Mouse (Mus musculus) MEL (cell line): ENCODE measurements around the gene Atp8a2. TPM values are rescaled to one million over a fixed set of nuclear protein-coding genes. Genes with fewer than 3 reads are reported as not detected.
A peak's percentile ranks its signal among the peaks of the same experiment; 100 is the strongest.

Experiments
- DNase-seq: peaks from one replicate; pipeline ENCODE4 v3.0.0; 2011; ENCODE audit warnings: low read depth, low spot score
- H3K27ac ChIP-seq: 2 replicates; pipeline ENCODE4 v1.5.1; 2012; ENCODE audit warnings: low read depth, mild to moderate bottlenecking, control low read depth, low read length, moderate library complexity; ENCODE audit not compliant: control insufficient read depth
- H3K27me3 ChIP-seq, 2 experiments: fragments of 150-350 bp in 1 of 2; sonication (generic) in 1 of 2; 2 replicates each; pipeline ENCODE4 v1.6.1; 2012; ENCODE audit warnings: low read length in 2 of 2, mild to moderate bottlenecking in 2 of 2, improper control_type of control experiment in 1 of 2, moderate library complexity in 1 of 2; ENCODE audit not compliant: insufficient read depth in 2 of 2, control insufficient read depth in 1 of 2
- H3K36me3 ChIP-seq, 2 experiments: 2 replicates each; pipeline ENCODE4 v1.6.1; 2012 to 2014; ENCODE audit warnings: low read length in 2 of 2, improper control_type of control experiment in 1 of 2, inconsistent platforms in 1 of 2, mild to moderate bottlenecking in 1 of 2; ENCODE audit not compliant: insufficient read depth in 2 of 2, control insufficient read depth in 1 of 2
- H3K4me1 ChIP-seq, 2 experiments: fragments of 150-350 bp in 1 of 2; sonication (generic) in 1 of 2; 2 replicates each; pipeline ENCODE4 v1.6.1; 2012; ENCODE audit warnings: low read length in 2 of 2, improper control_type of control experiment in 1 of 2, mild to moderate bottlenecking in 1 of 2; ENCODE audit not compliant: insufficient read depth in 2 of 2, control insufficient read depth in 1 of 2
- H3K4me3 ChIP-seq, 2 experiments: fragments of 150-350 bp in 1 of 2; sonication (generic) in 1 of 2; 2 replicates each; pipeline ENCODE4 v1.5.1; 2012; ENCODE audit warnings: low read depth in 2 of 2, low read length in 2 of 2, mild to moderate bottlenecking in 2 of 2, moderate library complexity in 2 of 2, control low read depth in 1 of 2, improper control_type of control experiment in 1 of 2; ENCODE audit not compliant: control insufficient read depth in 1 of 2, insufficient read depth in 1 of 2
- H3K79me2 ChIP-seq: 2 replicates; pipeline ENCODE4 v1.6.1; 2012; ENCODE audit warnings: mild to moderate bottlenecking, low read length, moderate library complexity; ENCODE audit not compliant: control insufficient read depth, poor library complexity, insufficient read depth
- H3K9ac ChIP-seq: 2 replicates; pipeline ENCODE4 v1.6.1; 2012; ENCODE audit warnings: low read depth, mild to moderate bottlenecking, control low read depth, low read length, moderate library complexity; ENCODE audit not compliant: control insufficient read depth, poor library complexity, severe bottlenecking
- H3K9me3 ChIP-seq: fragments of 150-350 bp; sonication (generic); replicated peaks from 2 replicates; pipeline ENCODE4 v1.6.1; 2012; ENCODE audit warnings: mild to moderate bottlenecking, low read length, improper control_type of control experiment, moderate library complexity; ENCODE audit not compliant: insufficient read depth
- BHLHE40 ChIP-seq: IDR thresholded peaks from 2 replicates; pipeline ENCODE4 v1.6.1; 2012; ENCODE audit warnings: low read depth, mild to moderate bottlenecking, inconsistent platforms, low read length, improper control_type of control experiment, borderline replicate concordance
- CHD1 ChIP-seq: IDR thresholded peaks from 2 replicates; pipeline ENCODE4 v1.6.1; 2012; ENCODE audit warnings: low read depth, mild to moderate bottlenecking, inconsistent platforms, low read length, improper control_type of control experiment
- CTCF ChIP-seq, 3 experiments: IDR thresholded peaks in 2 of 3; conservative IDR thresholded peaks in 1 of 3; 2 replicates each; pipeline ENCODE4 v1.5.1; 2011 to 2012; ENCODE audit warnings: low read length in 3 of 3, low read depth in 2 of 3, mild to moderate bottlenecking in 2 of 3, improper control_type of control experiment in 1 of 3, inconsistent platforms in 1 of 3, mixed read lengths in 1 of 3, moderate library complexity in 1 of 3; ENCODE audit not compliant: control insufficient read depth in 1 of 3, insufficient read depth in 1 of 3, poor library complexity in 1 of 3, severe bottlenecking in 1 of 3
- E2F4 ChIP-seq: IDR thresholded peaks from 2 replicates; pipeline ENCODE4 v1.6.1; 2011; ENCODE audit warnings: low read depth, low read length, improper control_type of control experiment, borderline replicate concordance
- ELF1 ChIP-seq: IDR thresholded peaks from 2 replicates; pipeline ENCODE4 v1.6.1; 2014; ENCODE audit warnings: low read depth, mild to moderate bottlenecking, inconsistent platforms, low read length, improper control_type of control experiment, moderate library complexity
- EP300 ChIP-seq, 2 experiments: IDR thresholded peaks; 2 replicates each; pipeline ENCODE4 v1.6.1; 2011; ENCODE audit warnings: improper control_type of control experiment in 2 of 2, low read length in 2 of 2, low read depth in 1 of 2, mild to moderate bottlenecking in 1 of 2
- ETS1 ChIP-seq: IDR thresholded peaks from 2 replicates; pipeline ENCODE4 v1.6.1; 2012; ENCODE audit warnings: low read depth, mild to moderate bottlenecking, inconsistent platforms, low read length, improper control_type of control experiment, moderate library complexity
- GABPA ChIP-seq: IDR thresholded peaks from 2 replicates; pipeline ENCODE4 v1.6.1; 2012; ENCODE audit warnings: low read depth, mild to moderate bottlenecking, inconsistent platforms, low read length, improper control_type of control experiment, moderate library complexity
- GATA1 ChIP-seq: IDR thresholded peaks from 2 replicates; pipeline ENCODE4 v1.6.1; 2011; ENCODE audit warnings: low read depth, low read length, improper control_type of control experiment
- MAFK ChIP-seq: IDR thresholded peaks from 2 replicates; pipeline ENCODE4 v1.6.1; 2011; ENCODE audit warnings: low read depth, mild to moderate bottlenecking, low read length, improper control_type of control experiment, borderline replicate concordance
- MAX ChIP-seq: IDR thresholded peaks from 2 replicates; pipeline ENCODE4 v1.6.1; 2011; ENCODE audit warnings: low read length, improper control_type of control experiment
- MAZ ChIP-seq: IDR thresholded peaks from 2 replicates; pipeline ENCODE4 v1.6.1; 2012; ENCODE audit warnings: low read depth, mild to moderate bottlenecking, inconsistent platforms, low read length, improper control_type of control experiment
- MXI1 ChIP-seq: IDR thresholded peaks from 2 replicates; pipeline ENCODE4 v1.6.1; 2011; ENCODE audit warnings: mild to moderate bottlenecking, low read depth, low read length, improper control_type of control experiment
- MYB ChIP-seq: IDR thresholded peaks from 2 replicates; pipeline ENCODE4 v1.6.1; 2011; ENCODE audit warnings: mild to moderate bottlenecking, low read depth, low read length, improper control_type of control experiment
- POLR2A ChIP-seq, 2 experiments: IDR thresholded peaks; 2 replicates each; pipeline ENCODE4 v1.6.1; 2011 to 2012; ENCODE audit warnings: low read length in 2 of 2, mild to moderate bottlenecking in 2 of 2, control low read depth in 1 of 2, improper control_type of control experiment in 1 of 2, low read depth in 1 of 2, moderate library complexity in 1 of 2; ENCODE audit not compliant: control insufficient read depth in 1 of 2, insufficient read depth in 1 of 2, poor library complexity in 1 of 2
- POLR2AphosphoS5 ChIP-seq: IDR thresholded peaks from 2 replicates; pipeline ENCODE4 v1.6.1; 2012; ENCODE audit warnings: low read depth, borderline replicate concordance, mild to moderate bottlenecking, inconsistent platforms, low read length, moderate library complexity, mixed read lengths
- RAD21 ChIP-seq: IDR thresholded peaks from 2 replicates; pipeline ENCODE4 v1.6.1; 2011; ENCODE audit warnings: mild to moderate bottlenecking, low read depth, low read length, improper control_type of control experiment
- RCOR1 ChIP-seq: IDR thresholded peaks from 2 replicates; pipeline ENCODE4 v1.6.1; 2012; ENCODE audit warnings: low read depth, mild to moderate bottlenecking, inconsistent platforms, low read length, improper control_type of control experiment
- SIN3A ChIP-seq: IDR thresholded peaks from 2 replicates; pipeline ENCODE4 v1.6.1; 2012; ENCODE audit warnings: low read length, improper control_type of control experiment, inconsistent platforms
- TAL1 ChIP-seq: IDR thresholded peaks from 2 replicates; pipeline ENCODE4 v1.6.1; 2012; ENCODE audit warnings: mild to moderate bottlenecking, inconsistent platforms, low read length, moderate library complexity, mixed read lengths
- TBP ChIP-seq: IDR thresholded peaks from 2 replicates; pipeline ENCODE4 v1.8.0; 2011; ENCODE audit warnings: low read depth, low read length, improper control_type of control experiment
- TCF12 ChIP-seq: IDR thresholded peaks from 2 replicates; pipeline ENCODE4 v1.6.1; 2014; ENCODE audit warnings: low read depth, mild to moderate bottlenecking, inconsistent platforms, low read length, improper control_type of control experiment, moderate library complexity
- USF1 ChIP-seq: IDR thresholded peaks from 2 replicates; pipeline ENCODE4 v1.6.1; 2014; ENCODE audit warnings: low read depth, mild to moderate bottlenecking, inconsistent platforms, low read length, improper control_type of control experiment, moderate library complexity
- USF2 ChIP-seq, 2 experiments: IDR thresholded peaks; 2 replicates each; pipeline ENCODE4 v1.6.1; 2011 to 2012; ENCODE audit warnings: improper control_type of control experiment in 2 of 2, low read length in 2 of 2, borderline replicate concordance in 1 of 2, inconsistent platforms in 1 of 2, low read depth in 1 of 2, mild to moderate bottlenecking in 1 of 2; ENCODE audit not compliant: insufficient read depth in 1 of 2
- ZC3H11A ChIP-seq: IDR thresholded peaks from 2 replicates; pipeline ENCODE4 v1.6.1; 2012; ENCODE audit warnings: low read depth, mild to moderate bottlenecking, inconsistent platforms, low read length, improper control_type of control experiment
- ZKSCAN1 ChIP-seq: IDR thresholded peaks from 2 replicates; pipeline ENCODE4 v1.6.1; 2012; ENCODE audit warnings: low read depth, mild to moderate bottlenecking, inconsistent platforms, low read length, improper control_type of control experiment, moderate library complexity
- ZMIZ1 ChIP-seq: IDR thresholded peaks from 2 replicates; pipeline ENCODE4 v1.6.1; 2012; ENCODE audit warnings: low read depth, mild to moderate bottlenecking, inconsistent platforms, low read length, improper control_type of control experiment, moderate library complexity
- ZNF384 ChIP-seq: IDR thresholded peaks from 2 replicates; pipeline ENCODE4 v1.6.1; 2012; ENCODE audit warnings: low read depth, mild to moderate bottlenecking, inconsistent platforms, low read length, improper control_type of control experiment
- polyA plus RNA-seq, 2 experiments: library from polyadenylated mRNA; stranded (reverse) in 1 of 2; unstranded in 1 of 2; fragments of >175 nt in 1 of 2; fragments of >200 nt in 1 of 2; gene quantifications; 2 replicates each; pipeline versions ENCODE4 v1.2.1 to v1.2.4; 2012; ENCODE audit warnings: low replicate concordance in 2 of 2, low read depth in 1 of 2; ENCODE audit not compliant: insufficient read length in 2 of 2, insufficient read depth in 1 of 2, missing spikeins in 1 of 2
- total RNA-seq: library from RNA; depleted of rRNA; stranded (reverse); fragments of 300-350 nt; gene quantifications from 2 replicates; pipeline ENCODE4 v1.2.3, GENCODE M21; 2012

Atp8a2 gene
- total and polyA plus RNA-seq, 3 experiments: 0.29 to 0.39 TPM; not detected in 1

- Histone ChIP-seq H3K27me3 (no peaks in the 10 kb centered on the region; a peak in 3 of 4 replicates), H3K9me3 (no peaks in the 10 kb centered on the region), H3K36me3 (peaks cover 0 to 8% of the 10 kb centered on the region in 2 experiments; a peak in 2 of 4 replicates), H3K27ac (no peak overlapping the region), H3K9ac (no peak overlapping the region), H3K79me2 (no peaks in the 10 kb centered on the region; the same call in 1 of the 2 replicates), H3K4me1 (peaks cover 3 to 14% of the 10 kb centered on the region in 2 experiments), H3K4me3 (peak overlapping the region in 1 of 2 experiments; percentile 63; a peak in 1 of 4 replicates)
- peak; percentile 51 for DNase-seq
- TF ChIP-seq POLR2AphosphoS5 (no peak), ZMIZ1 (no peak), TBP (no peak), EP300 (IDR thresholded peaks at IDR 0.05; ENCODE audit: low read depth in 1 of 2, low read length in 2 of 2) (peak in 1 of 2 experiments; percentile 22; a peak in 1 of 4 replicates), BHLHE40 (no peak), GATA1 (0 out of 2 replicates have a peak, but pooled peaks have one; percentile 13), MAX (no peak), MAZ (no peak), TCF12 (peak; percentile 60; the same call in 1 of the 2 replicates), CTCF (IDR thresholded peaks at IDR 0.05 in 2 of 3, conservative IDR thresholded peaks at IDR 0.05 in 1 of 3; ENCODE audit: control insufficient read depth in 1 of 3, insufficient read depth in 1 of 3, low read depth in 2 of 3, low read length in 3 of 3, poor library complexity in 1 of 3, severe bottlenecking in 1 of 3) (no peak), ZNF384 (peak; percentile 94), MYB (no peak), SIN3A (no peak), CHD1 (no peak), ELF1 (no peak), TAL1 (no peak), MXI1 (no peak), RAD21 (no peak)
- TF ChIP-seq, all 39 proteins: peak for 4
These were observed 18.4 kb downstream of the Atp8a2 start for GRCm38 (mm10) chr14:60178571-60178955.

DNA sequence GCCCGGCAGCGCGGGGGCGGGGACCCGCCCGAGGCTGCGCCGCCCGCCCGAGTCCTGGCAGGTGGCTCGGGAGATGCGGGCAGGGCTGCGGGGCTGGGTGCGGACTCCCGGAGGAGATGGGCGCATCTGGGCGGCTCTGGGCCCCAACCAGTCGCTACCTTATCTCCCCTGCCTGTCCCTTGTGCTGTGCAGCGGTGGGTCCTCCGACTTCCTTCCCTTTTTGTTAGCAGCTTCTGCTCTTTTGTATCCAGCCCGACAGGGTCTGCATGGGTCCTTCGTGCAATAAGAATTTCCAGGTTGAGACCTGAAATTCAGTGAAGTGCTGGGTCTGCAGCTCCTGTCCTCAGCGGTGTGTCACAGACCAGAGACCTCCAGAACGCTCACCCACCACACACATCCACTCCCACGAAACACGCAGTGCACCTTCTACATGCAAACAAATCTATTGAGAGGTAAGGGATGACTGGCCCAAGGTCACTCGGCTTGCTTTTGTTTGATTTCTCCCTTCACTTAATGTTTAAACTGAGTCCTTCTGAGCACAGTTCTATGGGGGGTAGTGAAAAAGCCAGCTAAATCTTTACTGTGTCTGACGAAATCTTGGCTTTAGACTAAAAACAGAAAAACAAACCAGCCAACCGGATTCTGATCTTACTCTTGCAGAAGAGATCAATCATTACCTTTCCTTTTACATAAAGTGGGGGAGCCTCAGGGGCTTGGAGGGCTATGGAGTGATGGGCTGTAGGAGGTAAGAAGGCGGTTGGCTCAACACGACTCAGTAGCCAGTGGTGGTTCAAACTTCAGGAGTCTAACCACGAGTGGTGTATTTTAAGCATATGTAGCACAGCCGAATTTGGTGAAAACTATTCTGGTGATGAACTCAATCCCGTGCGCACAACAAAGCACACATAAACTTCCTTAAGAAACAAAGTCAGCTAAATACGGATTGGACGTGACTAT, 19.1 kb downstream of the Atp8a2 start:
- peaks cover 0 to 8% of the 10 kb centered on the region in 2 experiments; a peak in 2 of 4 replicates for H3K36me3 ChIP-seq
- peak overlapping the region; percentile 54 for H3K9ac ChIP-seq
- H3K27ac ChIP-seq: peak overlapping the region; percentile 24; the same call in 1 of the 2 replicates
- DNase-seq: peak; percentile 83
- no peaks in the 10 kb centered on the region; a peak in 3 of 4 replicates for H3K27me3 ChIP-seq
- H3K4me3 ChIP-seq: peak overlapping the region; percentile 63 to 68
- no peaks in the 10 kb centered on the region; the same call in 1 of the 2 replicates for H3K79me2 ChIP-seq
- H3K9me3 ChIP-seq: no peaks in the 10 kb centered on the region
- H3K4me1 ChIP-seq: peaks cover 3 to 14% of the 10 kb centered on the region in 2 experiments
- TF ChIP-seq SIN3A (no peak), GATA1 (peak; percentile 81), E2F4 (no peak), TBP (peak; percentile 49; the same call in 1 of the 2 replicates), GABPA (no peak), ZKSCAN1 (no peak), MXI1 (no peak), ELF1 (no peak), TAL1 (peak; percentile 25; the same call in 1 of the 2 replicates), EP300 (IDR thresholded peaks at IDR 0.05; ENCODE audit: low read depth in 1 of 2, low read length in 2 of 2) (peak; percentile 69 to 70), USF1 (no peak), ETS1 (peak; percentile 46; the same call in 1 of the 2 replicates), USF2 (IDR thresholded peaks at IDR 0.05; ENCODE audit: borderline replicate concordance in 1 of 2, insufficient read depth in 1 of 2, low read depth in 1 of 2, low read length in 2 of 2) (no peak), POLR2A (IDR thresholded peaks at IDR 0.05; ENCODE audit: control insufficient read depth in 1 of 2, insufficient read depth in 1 of 2, low read depth in 1 of 2, low read length in 2 of 2, poor library complexity in 1 of 2) (0 out of 4 replicates have a peak, but pooled peaks of 1 of the 2 experiments have one; percentile 29), MAFK (no peak), ZC3H11A (no peak), RCOR1 (0 out of 2 replicates have a peak, but pooled peaks have one; percentile 31)
